Mouse (Mus musculus): Measurements from ENCODE around the gene 4931428F04Rik. TPM values are rescaled to one million over a fixed set of nuclear protein-coding genes. Genes with fewer than 3 reads are reported as not detected.

4931428F04Rik gene
- polyA plus RNA-seq, 1 experiment from 2014 or later, result 23.6 TPM

DNA sequence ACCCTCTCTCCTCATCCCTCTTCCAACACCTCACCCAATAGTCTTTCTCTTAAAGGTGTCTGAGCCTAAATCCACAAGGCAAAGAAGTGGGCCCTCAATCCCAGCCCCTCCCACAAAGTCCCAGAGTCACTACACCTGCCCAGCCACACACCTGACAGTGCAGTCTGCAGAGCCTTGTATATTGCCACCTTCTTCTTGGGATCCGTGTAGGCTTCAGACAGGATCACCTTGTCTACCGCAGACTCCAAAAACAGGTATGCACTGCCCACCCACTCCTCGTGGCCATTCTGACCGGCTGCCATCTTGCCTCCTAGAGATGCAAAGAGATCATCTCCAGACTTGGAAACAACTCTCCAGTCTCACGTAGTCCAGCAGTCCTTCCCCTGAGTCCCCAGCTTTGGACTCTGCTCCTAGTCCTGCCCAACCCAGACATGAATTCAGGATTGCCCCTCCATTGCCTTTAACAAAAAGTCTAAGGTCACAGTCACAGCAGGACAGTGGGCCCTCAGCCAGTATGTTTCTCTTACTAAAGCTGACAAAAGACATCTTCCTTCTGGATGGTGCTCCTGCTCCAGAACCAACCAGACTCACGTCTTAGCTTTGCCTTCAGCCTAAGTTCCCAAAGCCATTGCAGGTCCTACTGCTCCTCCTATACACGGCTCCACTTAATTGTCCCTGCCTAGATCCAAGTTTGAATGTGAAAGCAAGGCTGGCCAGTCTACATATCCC, 29.1 kb downstream of the 4931428F04Rik start:
- 54% methylated on average over 7 of the region's 7 CpGs for WGBS
- Histone ChIP-seq H3K4me1 (ENCODE audit: control insufficient read depth, insufficient read depth, low read length) (peaks cover 2% of the 10 kb centered on the region), H3K27ac (replicated peaks; ENCODE audit: low read depth, low read length) (no peak overlapping the region), H3K27me3 (ENCODE audit: control insufficient read depth, insufficient read depth, low read length) (peaks cover 49% of the 10 kb centered on the region), H3K4me3 (ENCODE audit: low read depth, low read length) (no peak overlapping the region), H3K9me3 (replicated peaks; ENCODE audit: control insufficient read depth, low read length) (no peaks in the 10 kb centered on the region), H3K36me3 (replicated peaks; ENCODE audit: control insufficient read depth, insufficient read depth, low read depth, low read length) (no peaks in the 10 kb centered on the region), H3K4me2 (ENCODE audit: low read depth, low read length) (no peak overlapping the region), H3K9ac (replicated peaks; ENCODE audit: low read length) (no peak overlapping the region)
- no peak for DNase-seq (ENCODE audit: low spot score)
- no peak for ATAC-seq (replicated peaks; ENCODE audit: insufficient number of reproducible peaks, low FRiP score, low TSS enrichment, low read depth)

GRCm38 (mm10) chr8:105259721-105260320, 29.8 kb downstream of the 4931428F04Rik start:
- Histone ChIP-seq H3K4me2 (ENCODE audit: low read depth, low read length) (peak overlapping the region; percentile 75), H3K4me3 (ENCODE audit: low read depth, low read length) (peak overlapping the region; percentile 31), H3K36me3 (replicated peaks; ENCODE audit: control insufficient read depth, insufficient read depth, low read depth, low read length) (no peaks in the 10 kb centered on the region), H3K27me3 (ENCODE audit: control insufficient read depth, insufficient read depth, low read length) (peaks cover 45% of the 10 kb centered on the region), H3K4me1 (ENCODE audit: control insufficient read depth, insufficient read depth, low read length) (peaks cover 4% of the 10 kb centered on the region), H3K27ac (replicated peaks; ENCODE audit: low read depth, low read length) (no peak overlapping the region), H3K9ac (replicated peaks; ENCODE audit: low read length) (no peak overlapping the region), H3K9me3 (replicated peaks; ENCODE audit: control insufficient read depth, low read length) (no peaks in the 10 kb centered on the region)
- peak; percentile 88 for DNase-seq (ENCODE audit: low spot score)
- 2% methylated on average over 30 of the region's 30 CpGs for WGBS
- ATAC-seq (replicated peaks; ENCODE audit: insufficient number of reproducible peaks, low FRiP score, low TSS enrichment, low read depth), result peak; percentile 11

DNA sequence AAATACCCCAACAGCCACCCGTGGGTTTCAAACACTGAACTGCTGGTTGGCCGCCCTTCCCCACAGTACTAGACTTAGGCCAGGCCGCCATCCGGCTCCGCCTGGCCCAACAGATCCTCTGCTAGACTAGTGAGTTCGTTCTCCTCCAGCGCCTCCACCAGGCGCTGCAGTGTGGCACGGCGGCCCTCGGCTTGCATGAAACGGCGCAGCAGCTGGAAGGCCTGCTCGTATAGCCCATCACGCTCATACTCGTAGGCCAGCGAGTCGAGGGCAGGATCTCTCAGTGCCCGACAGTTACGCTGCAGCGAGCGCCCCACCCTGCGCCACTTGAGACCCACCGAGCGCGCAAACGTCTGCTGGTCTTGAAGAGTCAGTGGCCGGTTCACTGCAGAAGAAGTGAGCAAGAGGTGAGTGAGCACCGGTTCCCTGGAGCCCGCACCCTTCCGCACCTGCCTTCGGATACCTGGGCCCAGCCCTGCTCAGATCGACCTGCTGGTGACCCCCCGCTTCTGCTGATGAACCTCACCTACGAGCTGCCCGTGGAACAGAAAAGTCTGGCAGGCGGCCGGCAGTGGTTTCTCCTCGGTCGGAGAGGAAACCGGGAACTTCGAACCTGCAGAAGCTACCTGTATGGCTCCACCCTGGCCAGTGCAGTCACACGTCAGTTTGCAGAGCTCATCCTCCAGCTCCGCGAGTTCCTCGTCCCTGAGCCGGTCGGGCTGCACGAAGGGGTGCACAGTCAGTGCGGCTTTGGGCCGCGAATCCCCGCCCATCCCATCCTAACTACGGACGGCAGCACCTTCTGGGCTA, 30.5 kb downstream of the 4931428F04Rik start:
- no peaks in the 10 kb centered on the region for H3K36me3 ChIP-seq (replicated peaks; ENCODE audit: control insufficient read depth, insufficient read depth, low read depth, low read length)
- H3K4me2 ChIP-seq (ENCODE audit: low read depth, low read length), result peak overlapping the region; percentile 75
- peaks cover 45% of the 10 kb centered on the region for H3K27me3 ChIP-seq (ENCODE audit: control insufficient read depth, insufficient read depth, low read length)
- DNase-seq (ENCODE audit: low spot score) (peak; percentile 54), ATAC-seq (replicated peaks; ENCODE audit: insufficient number of reproducible peaks, low FRiP score, low TSS enrichment, low read depth) (peak; percentile 46)
- peaks cover 7% of the 10 kb centered on the region for H3K4me1 ChIP-seq (ENCODE audit: control insufficient read depth, insufficient read depth, low read length)
- no peak overlapping the region for H3K27ac ChIP-seq (replicated peaks; ENCODE audit: low read depth, low read length)
- 2% methylated on average over 55 of the region's 55 CpGs for WGBS
- H3K9ac ChIP-seq (replicated peaks; ENCODE audit: low read length), result 0 out of 2 replicates have a peak overlapping the region, but pooled peaks have one; percentile 7
- peak overlapping the region; percentile 31 for H3K4me3 ChIP-seq (ENCODE audit: low read depth, low read length)
- no peaks in the 10 kb centered on the region for H3K9me3 ChIP-seq (replicated peaks; ENCODE audit: control insufficient read depth, low read length)

GRCm38 (mm10) chr8:105257318-105258114, 32.1 kb downstream of the 4931428F04Rik start:
- Histone ChIP-seq H3K9ac (replicated peaks; ENCODE audit: low read length) (no peak overlapping the region), H3K4me3 (ENCODE audit: low read depth, low read length) (no peak overlapping the region), H3K4me2 (ENCODE audit: low read depth, low read length) (no peak overlapping the region), H3K9me3 (replicated peaks; ENCODE audit: control insufficient read depth, low read length) (no peaks in the 10 kb centered on the region), H3K27ac (replicated peaks; ENCODE audit: low read depth, low read length) (no peak overlapping the region), H3K4me1 (ENCODE audit: control insufficient read depth, insufficient read depth, low read length) (peaks cover 7% of the 10 kb centered on the region), H3K36me3 (replicated peaks; ENCODE audit: control insufficient read depth, insufficient read depth, low read depth, low read length) (no peaks in the 10 kb centered on the region), H3K27me3 (ENCODE audit: control insufficient read depth, insufficient read depth, low read length) (peaks cover 34% of the 10 kb centered on the region)
- ATAC-seq (replicated peaks; ENCODE audit: insufficient number of reproducible peaks, low FRiP score, low TSS enrichment, low read depth) (no peak), DNase-seq (ENCODE audit: low spot score) (no peak)
- WGBS, result 61% methylated on average over 7 of the region's 7 CpGs

GRCm38 (mm10) chr8:105254966-105255350, 34.7 kb downstream of the 4931428F04Rik start, which contains the start of gene B3gnt9:
Gene B3gnt9 (minus strand): TSS chr8:105255153.
- Histone ChIP-seq H3K9ac (replicated peaks; ENCODE audit: low read length) (peak within 1 kb of the TSS; percentile 71), H3K27ac (replicated peaks; ENCODE audit: low read depth, low read length) (no peak within 1 kb of the TSS), H3K36me3 (replicated peaks; ENCODE audit: control insufficient read depth, insufficient read depth, low read depth, low read length) (peaks cover 2% of the 10 kb centered on the region; the same call in 1 of the 2 replicates), H3K4me1 (ENCODE audit: control insufficient read depth, insufficient read depth, low read length) (peaks cover 7% of the 10 kb centered on the region), H3K4me2 (ENCODE audit: low read depth, low read length) (peak within 1 kb of the TSS; percentile 99), H3K9me3 (replicated peaks; ENCODE audit: control insufficient read depth, low read length) (no peaks in the 10 kb centered on the region), H3K27me3 (ENCODE audit: control insufficient read depth, insufficient read depth, low read length) (peaks cover 24% of the 10 kb centered on the region), H3K4me3 (ENCODE audit: low read depth, low read length) (peak within 1 kb of the TSS; percentile 63)
- DNase-seq (ENCODE audit: low spot score) (peak; percentile 67), ATAC-seq (replicated peaks; ENCODE audit: insufficient number of reproducible peaks, low FRiP score, low TSS enrichment, low read depth) (peak; percentile 31)
- WGBS, result 0% methylated on average over 14 of the region's 14 CpGs

GRCm38 (mm10) chr8:105254152-105254965, 35.3 kb downstream of the 4931428F04Rik start:
- WGBS, result under 1% methylated on average over 68 of the region's 74 CpGs
- H3K27me3 ChIP-seq (ENCODE audit: control insufficient read depth, insufficient read depth, low read length), result peaks cover 18% of the 10 kb centered on the region
- peak overlapping the region; percentile 99 for H3K4me2 ChIP-seq (ENCODE audit: low read depth, low read length)
- H3K36me3 ChIP-seq (replicated peaks; ENCODE audit: control insufficient read depth, insufficient read depth, low read depth, low read length), result peaks cover 2% of the 10 kb centered on the region; the same call in 1 of the 2 replicates
- no peaks in the 10 kb centered on the region for H3K9me3 ChIP-seq (replicated peaks; ENCODE audit: control insufficient read depth, low read length)
- H3K27ac ChIP-seq (replicated peaks; ENCODE audit: low read depth, low read length), result no peak overlapping the region
- H3K9ac ChIP-seq (replicated peaks; ENCODE audit: low read length), result peak overlapping the region; percentile 71
- H3K4me1 ChIP-seq (ENCODE audit: control insufficient read depth, insufficient read depth, low read length), result peaks cover 5% of the 10 kb centered on the region; the same call in 1 of the 2 replicates
- ATAC-seq (replicated peaks; ENCODE audit: insufficient number of reproducible peaks, low FRiP score, low TSS enrichment, low read depth) (peak; percentile 69), DNase-seq (ENCODE audit: low spot score) (peak; percentile 93)
- peak overlapping the region; percentile 63 for H3K4me3 ChIP-seq (ENCODE audit: low read depth, low read length)

DNA sequence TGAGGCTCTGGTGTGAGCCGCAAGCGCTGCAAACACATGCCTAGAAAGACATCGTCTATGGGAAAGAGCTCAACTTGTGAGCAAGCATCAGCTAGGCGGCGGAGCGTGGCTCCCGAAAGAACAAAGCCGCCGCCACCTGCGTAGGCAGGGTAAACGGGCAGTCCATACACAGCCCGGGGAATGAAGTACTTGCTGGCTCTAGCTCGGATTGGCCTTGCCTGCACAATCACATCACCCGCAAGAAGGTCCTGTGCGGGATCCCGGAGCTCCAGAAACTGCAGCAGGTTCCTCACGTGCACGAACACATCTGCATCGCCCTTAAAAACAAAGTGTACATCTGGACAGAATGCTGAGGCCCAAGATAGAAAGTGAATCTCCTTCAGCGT, 35.9 kb downstream of the 4931428F04Rik start:
- peak; percentile 10; the same call in 1 of the 2 replicates for ATAC-seq (replicated peaks; ENCODE audit: insufficient number of reproducible peaks, low FRiP score, low TSS enrichment, low read depth)
- 43% methylated on average over 20 of the region's 20 CpGs for WGBS
- H3K9me3 ChIP-seq (replicated peaks; ENCODE audit: control insufficient read depth, low read length), result no peaks in the 10 kb centered on the region

More for the DNA sequence above, 35.9 kb downstream of the 4931428F04Rik start:
- Histone ChIP-seq H3K9ac (replicated peaks; ENCODE audit: low read length) (peak overlapping the region; percentile 71; the same call in 1 of the 2 replicates), H3K36me3 (replicated peaks; ENCODE audit: control insufficient read depth, insufficient read depth, low read depth, low read length) (peaks cover 2% of the 10 kb centered on the region; the same call in 1 of the 2 replicates), H3K4me3 (ENCODE audit: low read depth, low read length) (peak overlapping the region; percentile 63), H3K27ac (replicated peaks; ENCODE audit: low read depth, low read length) (no peak overlapping the region), H3K4me2 (ENCODE audit: low read depth, low read length) (peak overlapping the region; percentile 99; the same call in 1 of the 2 replicates), H3K4me1 (ENCODE audit: control insufficient read depth, insufficient read depth, low read length) (peaks cover 5% of the 10 kb centered on the region; the same call in 1 of the 2 replicates), H3K27me3 (ENCODE audit: control insufficient read depth, insufficient read depth, low read length) (peaks cover 12% of the 10 kb centered on the region)
- no peak for DNase-seq (ENCODE audit: low spot score)

All from embryonic facial prominence, embryonic 11.5 days (tissue).